ENCODE assay signal across 10 mouse cellular contexts in genomic region chr19:6503926-6504655, GRCm38 (mm10). TPM values are rescaled to one million over a fixed set of nuclear protein-coding genes. Genes with fewer than 3 reads are reported as not detected.
DNase-seq lines count a peak whose midpoint lies in the region; ATAC-seq and TF ChIP-seq lines count a peak whose summit lies in the region.
"Had no signal": no experiment of that assay in that cellular context is flagged by ENCODE, and none has a peak within 500 bp of the region (broad histone marks: within the 10 kb centered on the region; RNA-seq: fewer than 3 reads in every experiment).

No protein-coding gene starts in this region.

- peaks cover 61% of the 10 kb centered on the region for H3K4me1 ChIP-seq in midbrain, embryonic 15.5 days

- POLR2A ChIA-PET in Patski (lab: Charles Lee), result no interaction called here

- peak overlapping the region; percentile 82 for H3K27ac ChIP-seq in midbrain, embryonic 15.5 days

- H3K9ac ChIP-seq in midbrain, embryonic 15.5 days, result no peak overlapping the region; the same call in 1 of the 2 replicates

- peak; percentile 41 for DNase-seq in kidney, postnatal 14 days
- no peak for DNase-seq in kidney, adult 8-10 months
- DNase-seq in Patski (ENCODE audit: low read depth, low spot score), result peak; percentile 24
- peak; percentile 60 to 63 for DNase-seq in cerebellum, postnatal 36 days
- no peak for DNase-seq in embryo, embryonic 9.5 days (ENCODE audit: extremely low spot score)
- no peak for DNase-seq in ovary, postnatal 36 days (ENCODE audit: low spot score)
- no peak for DNase-seq in urinary bladder, adult 18-20 months (ENCODE audit: low spot score in 2 of 2)

- peaks cover 36% of the 10 kb centered on the region for H3K27me3 ChIP-seq in Patski
- no peaks in the 10 kb centered on the region for H3K27me3 ChIP-seq in midbrain, embryonic 15.5 days (replicated peaks)

- peaks cover 22% of the 10 kb centered on the region for H3K36me3 ChIP-seq in midbrain, embryonic 15.5 days (replicated peaks)

- no peak for ATAC-seq in Patski
- ATAC-seq in midbrain, embryonic 15.5 days (replicated peaks), result no peak

- TF ChIP-seq CTCF in Patski (IDR thresholded peaks at IDR 0.05), result no peak

- CTCF ChIA-PET in Patski (lab: Charles Lee), result no interaction called here

- in situ Hi-C loops in Patski (cut with MboI; ENCODE audit: low pct_unique_long_range_greater_than_20kb), result no loop called here

- peak overlapping the region; percentile 64; the same call in 1 of the 2 replicates for H3K4me2 ChIP-seq in midbrain, embryonic 15.5 days

- WGBS in midbrain, embryonic 15.5 days, result 48% methylated on average over 15 of the region's 16 CpGs

- H3K4me3 ChIP-seq in midbrain, embryonic 15.5 days, result 0 out of 2 replicates have a peak overlapping the region, but pooled peaks have one; percentile 94

- H3K9me3 ChIP-seq in midbrain, embryonic 15.5 days, result no peaks in the 10 kb centered on the region

RNA-seq across cellular contexts. Expression of gene Slc22a12, which starts 38.7 kb away (rescaled TPM):
- polyA plus RNA-seq in Patski (2021), result not detected
- 0.17 and 0.32 TPM in 2 replicates for polyA plus RNA-seq in midbrain, embryonic 15.5 days (2015; fragmentation: Nextera tagmentation; extraction: Ambion mirVana)
- polyA plus RNA-seq: liver, adult 2 months; stomach, embryonic 14.5 days had no signal

Comparison
In these comparisons a context has a peak if more than half of its experiments do, and no peak if none do; other contexts are left out.
1. DNase-seq: peak in kidney, postnatal 14 days (single experiment), Patski (single experiment) and cerebellum, postnatal 36 days (2 of 2); none in kidney, adult 8-10 months (0 of 2), embryo, embryonic 9.5 days (single experiment), ovary, postnatal 36 days (single experiment) and urinary bladder, adult 18-20 months (0 of 2).